Mouse (Mus musculus) CH12.LX (cell line): ENCODE data around the gene Kalrn.

Experiments
- BHLHE40 ChIP-seq: IDR thresholded peaks from 2 replicates; pipeline ENCODE4 v1.6.1; 2011; ENCODE audit warnings: mild to moderate bottlenecking, low read depth, low read length, improper control_type of control experiment
- CTCF ChIP-seq, 2 experiments: IDR thresholded peaks in 1 of 2; conservative IDR thresholded peaks in 1 of 2; 2 replicates each; pipeline ENCODE4 v1.5.1; 2011 to 2012; ENCODE audit warnings: low read depth in 2 of 2, low read length in 2 of 2, improper control_type of control experiment in 1 of 2, inconsistent platforms in 1 of 2, mild to moderate bottlenecking in 1 of 2, moderate library complexity in 1 of 2
- HCFC1 ChIP-seq: IDR thresholded peaks from 2 replicates; pipeline ENCODE4 v1.6.1; 2012; ENCODE audit warnings: low read depth, mild to moderate bottlenecking, inconsistent platforms, low read length, improper control_type of control experiment
- IRF4 ChIP-seq: IDR thresholded peaks from 2 replicates; pipeline ENCODE4 v1.6.1; 2014; ENCODE audit warnings: low read depth, mild to moderate bottlenecking, inconsistent platforms, low read length, improper control_type of control experiment
- KAT2A ChIP-seq: IDR thresholded peaks from 2 replicates; pipeline ENCODE4 v1.6.1; 2012; ENCODE audit warnings: low read length, improper control_type of control experiment, inconsistent platforms; ENCODE audit not compliant: insufficient replicate concordance
- MAX ChIP-seq: IDR thresholded peaks from 2 replicates; pipeline ENCODE4 v1.6.1; 2011; ENCODE audit warnings: low read length, improper control_type of control experiment
- NELFE ChIP-seq: IDR thresholded peaks from 2 replicates; pipeline ENCODE4 v1.6.1; 2011; ENCODE audit warnings: low read depth, low read length, improper control_type of control experiment
- POLR2A ChIP-seq: IDR thresholded peaks from 2 replicates; pipeline ENCODE4 v1.6.1; 2011; ENCODE audit warnings: low read depth, mild to moderate bottlenecking, improper control_type of control experiment, low read length
- RCOR1 ChIP-seq: conservative IDR thresholded peaks from 2 replicates; pipeline ENCODE4 v1.6.1; 2012; ENCODE audit warnings: low read depth, mild to moderate bottlenecking, inconsistent platforms, low read length, improper control_type of control experiment
- SMC3 ChIP-seq: IDR thresholded peaks from 2 replicates; pipeline ENCODE4 v1.6.1; 2011; ENCODE audit warnings: low read depth, low read length, improper control_type of control experiment
- TBP ChIP-seq: conservative IDR thresholded peaks from 2 replicates; pipeline ENCODE4 v1.6.1; 2011; ENCODE audit warnings: low read depth, low read length, improper control_type of control experiment
- UBTF ChIP-seq: IDR thresholded peaks from 2 replicates; pipeline ENCODE4 v1.6.1; 2012; ENCODE audit warnings: low read depth, mild to moderate bottlenecking, inconsistent platforms, low read length, improper control_type of control experiment, moderate library complexity
- USF1 ChIP-seq: IDR thresholded peaks from 2 replicates; pipeline ENCODE4 v1.6.1; 2014; ENCODE audit warnings: low read depth, mild to moderate bottlenecking, inconsistent platforms, low read length, improper control_type of control experiment

GRCm38 (mm10) chr16:34066922-34067321 lies 506.4 kb downstream of the Kalrn start:
- TF ChIP-seq POLR2A, result no peak
- TF ChIP-seq CTCF (conservative IDR thresholded peaks at IDR 0.05 in 1 of 2, IDR thresholded peaks at IDR 0.05 in 1 of 2; ENCODE audit: low read depth in 2 of 2, low read length in 2 of 2), result no peak
- no peak for TF ChIP-seq BHLHE40
- TF ChIP-seq IRF4, result no peak
- no peak for TF ChIP-seq KAT2A
- TF ChIP-seq NELFE, result no peak
- no peak for TF ChIP-seq TBP
- no peak for TF ChIP-seq MAX
- TF ChIP-seq HCFC1, result no peak
- TF ChIP-seq USF1, result no peak
- TF ChIP-seq RCOR1, result no peak
- no peak for TF ChIP-seq SMC3
- TF ChIP-seq UBTF, result no peak
